8 mouse cellular contexts compared by ENCODE assay signal in genomic region chr2:117119291-117120245, GRCm38 (mm10). TPM values are rescaled to one million over a fixed set of nuclear protein-coding genes. Genes with fewer than 3 reads are reported as not detected.
A peak's percentile ranks its signal among the peaks of the same experiment; 100 is the strongest.
DNase-seq lines count a peak whose midpoint lies in the region; ATAC-seq lines count a peak whose summit lies in the region.

No protein-coding gene starts in this region.

- H3K27ac ChIP-seq in intestine, embryonic 16.5 days (ENCODE audit: low read length) = peak overlapping the region; percentile 99

- H3K4me1 ChIP-seq in intestine, embryonic 16.5 days (ENCODE audit: control insufficient read depth, insufficient read depth, low read length) = peaks cover 3% of the 10 kb centered on the region; the same call in 1 of the 2 replicates

- H3K27me3 ChIP-seq in intestine, embryonic 16.5 days (replicated peaks; ENCODE audit: control insufficient read depth, insufficient read depth, low read length) = no peaks in the 10 kb centered on the region

- no peaks in the 10 kb centered on the region for H3K36me3 ChIP-seq in intestine, embryonic 16.5 days (ENCODE audit: control insufficient read depth, insufficient read depth, low read length)

- peak overlapping the region; percentile 91 for H3K4me3 ChIP-seq in intestine, embryonic 16.5 days (ENCODE audit: low read length)

- peak overlapping the region; percentile 95 for H3K9ac ChIP-seq in intestine, embryonic 16.5 days (ENCODE audit: low read depth, low read length)

- H3K9me3 ChIP-seq in intestine, embryonic 16.5 days (ENCODE audit: control insufficient read depth, low read length) = no peaks in the 10 kb centered on the region

- intact Hi-C loops in left cerebral cortex, postnatal 25 days (cut with DNase I) = loop anchor here (1.0 to 5.0 kb wide), 5 partner anchors 61 to 144 kb away; no protein-coding TSS in a partner anchor

- DNase-seq in adrenal gland, postnatal 10 days = peak; percentile 81
- peak; percentile 57 for DNase-seq in embryo, embryonic 11.5 days (ENCODE audit: low read depth, low spot score)
- peak; percentile 34 to 77 for DNase-seq in gastrocnemius, postnatal 4 days (ENCODE audit: low spot score in 2 of 2)
- DNase-seq in left cerebral cortex, postnatal 25 days (ENCODE audit: low spot score in 2 of 2) = peak; percentile 86 to 95
- DNase-seq in right cerebral cortex, postnatal 4 days = peak; percentile 60
- no peak for DNase-seq in T-cell, adult 2 months (ENCODE audit: low spot score)

- peak overlapping the region; percentile 74 for H3K4me2 ChIP-seq in intestine, embryonic 16.5 days (ENCODE audit: low read depth, low read length)

- 10% methylated on average over 30 of the region's 30 CpGs for WGBS in intestine, embryonic 16.5 days

- ATAC-seq in intestine, embryonic 16.5 days = peak; percentile 70
- peak; percentile 39 for ATAC-seq in megakaryocyte-erythroid progenitor cell, adult 5-6 weeks (replicated peaks; ENCODE audit: low FRiP score, low TSS enrichment, poor library complexity, severe bottlenecking)

RNA-seq across cellular contexts. Expression of gene Spred1, which starts 1.6 kb away (rescaled TPM):
- 10 to 100 TPM; 54.5 to 67.9 TPM for total RNA-seq in adrenal gland, postnatal 10 days (2021)
- 10 to 100 TPM; 37.0 to 40.3 TPM for total RNA-seq in gastrocnemius, postnatal 4 days (2021)
- 4.6 TPM in 2 replicates for polyA plus RNA-seq in intestine, embryonic 16.5 days (2015; fragmentation: Nextera tagmentation; extraction: Ambion mirVana)
- total RNA-seq in left cerebral cortex, postnatal 25 days (2021) = 100 to 1,000 TPM; 142 to 168 TPM
- total RNA-seq in megakaryocyte-erythroid progenitor cell, adult 5-6 weeks (2014; fragmentation: Nextera tagmentation) = 17.9 and 23.3 TPM in 2 replicates
- total RNA-seq in megakaryocyte-erythroid progenitor cell, adult 5-6 weeks (2017) = 25.8 and 43.1 TPM in 2 replicates
